Mouse (Mus musculus) layer of hippocampus, adult 9-11 months (tissue): ENCODE measurements around the gene Sept9.

Experiments used
- DNase-seq: peaks from one replicate; pipeline ENCODE4 v3.0.0; 2022

Gene Sept9

GRCm38 (mm10) chr11:117224804-117225203, 25.3 kb downstream of the Sept9 start:
- DNase-seq, result no peak

- DNase-seq, result no peak
Measured at GRCm38 (mm10) chr11:117225531-117226213, 26.2 kb downstream of the Sept9 start.

- DNase-seq, result no peak
Measured at GRCm38 (mm10) chr11:117226214-117226535, 26.7 kb downstream of the Sept9 start.

DNA sequence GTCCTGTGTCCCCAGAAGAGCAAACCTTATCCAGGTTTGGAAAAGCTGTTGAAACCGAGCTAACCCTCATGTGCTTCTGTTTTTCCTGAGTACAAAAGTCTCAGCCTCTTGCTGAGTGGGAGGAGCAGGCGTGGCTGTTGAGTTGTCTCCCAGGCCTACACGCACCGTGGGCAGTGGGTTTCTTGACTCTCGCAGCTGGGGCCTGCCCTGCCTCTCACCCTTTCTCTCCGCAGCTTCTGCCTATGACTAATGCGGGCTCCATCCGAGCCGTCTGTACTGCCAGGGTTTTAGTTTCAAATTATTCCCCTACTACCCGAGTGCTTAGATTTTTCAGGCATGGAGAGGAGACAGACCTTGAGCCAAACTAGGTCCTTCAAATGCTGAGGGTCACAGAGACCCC, 28.7 kb downstream of the Sept9 start:
- no peak for DNase-seq

- no peak for DNase-seq
Measured at GRCm38 (mm10) chr11:117231551-117231950, 32.1 kb downstream of the Sept9 start.

- no peak for DNase-seq
Measured at GRCm38 (mm10) chr11:117232032-117232431, 32.6 kb downstream of the Sept9 start.

DNA sequence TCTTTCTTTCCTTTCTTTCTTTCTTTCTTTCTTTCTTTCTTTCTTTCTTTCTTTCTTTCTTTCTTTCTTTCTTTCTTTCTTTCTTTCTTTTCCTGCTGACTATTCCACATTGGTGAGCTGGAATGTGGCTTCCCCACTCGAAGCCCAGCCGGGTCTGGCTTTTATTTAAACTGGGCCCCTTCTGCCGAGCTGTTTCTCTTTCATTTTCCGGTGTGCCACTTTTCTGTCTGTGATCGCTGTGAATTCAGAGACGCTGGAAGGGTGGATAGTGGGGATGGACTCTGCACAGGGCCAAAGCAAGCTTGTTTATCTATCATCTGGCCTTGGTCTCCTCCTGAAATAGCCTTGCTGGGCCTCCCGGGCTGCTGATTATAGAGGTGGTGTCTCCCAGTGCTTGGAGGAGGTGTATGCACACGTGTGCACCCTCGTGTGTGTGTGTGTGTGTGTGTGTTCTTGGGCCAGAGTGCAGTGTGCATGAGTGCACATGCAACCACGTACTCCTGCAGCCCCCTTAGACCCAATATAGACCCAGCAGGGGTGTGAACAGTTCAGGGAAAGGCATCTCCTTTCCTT, 33.5 kb downstream of the Sept9 start:
- no peak for DNase-seq

GRCm38 (mm10) chr11:117233818-117234217, 34.4 kb downstream of the Sept9 start:
- no peak for DNase-seq

DNA sequence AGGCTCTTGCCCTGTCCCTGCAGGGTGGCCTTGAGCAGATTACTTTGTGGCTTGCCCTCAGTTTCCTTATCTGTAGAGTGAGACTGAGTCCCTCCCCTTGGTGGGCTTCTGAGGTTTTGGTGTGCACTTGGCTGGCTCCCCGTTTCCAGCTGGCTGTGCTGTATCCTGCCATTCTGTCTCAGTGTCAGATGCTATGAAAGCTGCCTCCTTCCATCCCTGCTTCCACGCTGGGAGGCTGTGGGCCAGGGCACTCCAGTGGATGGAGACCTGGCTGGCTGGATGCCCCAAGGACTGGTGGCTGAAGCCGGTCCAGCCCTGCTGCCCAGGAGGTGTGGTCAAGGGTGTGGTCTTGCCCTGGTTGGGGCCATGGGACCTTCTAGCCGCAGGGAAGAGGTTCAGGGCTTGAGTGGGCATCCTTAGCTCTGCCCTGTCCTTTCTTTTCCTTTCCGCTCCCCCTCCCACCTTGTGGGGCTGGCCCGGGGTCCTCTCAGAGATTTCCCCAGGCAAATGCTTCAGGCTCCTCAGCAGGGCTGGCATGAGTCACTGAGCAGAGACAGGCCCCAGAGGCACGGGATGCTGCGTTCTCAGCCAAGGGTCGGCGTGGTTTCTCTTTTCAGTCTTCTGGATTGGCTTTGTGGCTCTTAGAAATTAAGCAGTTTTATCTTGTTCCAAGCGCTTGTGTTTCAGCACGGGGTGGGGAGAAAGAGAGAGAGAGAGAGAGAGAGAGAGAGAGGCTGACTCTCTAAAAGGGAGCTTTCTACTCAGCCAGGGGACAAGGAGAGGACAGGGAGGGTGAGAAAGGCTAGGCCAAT, 35.8 kb downstream of the Sept9 start:
- DNase-seq, result no peak

- DNase-seq, result no peak
Measured at GRCm38 (mm10) chr11:117235898-117236459, 36.5 kb downstream of the Sept9 start.

DNA sequence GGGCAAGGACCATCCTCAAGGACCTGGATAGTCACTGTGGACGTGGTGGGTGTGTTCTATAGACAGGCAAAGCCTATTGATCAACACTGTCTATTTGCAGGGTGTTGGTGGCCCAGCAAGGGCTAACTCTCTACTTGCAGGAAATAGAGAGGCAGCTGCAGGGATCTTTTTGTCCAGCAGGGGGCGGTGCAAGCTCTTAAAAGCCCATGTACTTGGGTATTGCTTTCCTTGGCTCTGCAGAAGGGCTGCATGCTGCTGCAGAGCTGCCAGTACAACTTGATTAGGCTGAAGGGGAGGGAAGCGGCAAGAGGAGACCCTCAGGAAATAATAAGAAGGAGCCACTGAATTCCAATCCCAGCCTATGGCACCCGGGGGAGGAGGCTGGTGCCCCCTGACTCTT, 38.7 kb downstream of the Sept9 start:
- peak; percentile 88 for DNase-seq

DNA sequence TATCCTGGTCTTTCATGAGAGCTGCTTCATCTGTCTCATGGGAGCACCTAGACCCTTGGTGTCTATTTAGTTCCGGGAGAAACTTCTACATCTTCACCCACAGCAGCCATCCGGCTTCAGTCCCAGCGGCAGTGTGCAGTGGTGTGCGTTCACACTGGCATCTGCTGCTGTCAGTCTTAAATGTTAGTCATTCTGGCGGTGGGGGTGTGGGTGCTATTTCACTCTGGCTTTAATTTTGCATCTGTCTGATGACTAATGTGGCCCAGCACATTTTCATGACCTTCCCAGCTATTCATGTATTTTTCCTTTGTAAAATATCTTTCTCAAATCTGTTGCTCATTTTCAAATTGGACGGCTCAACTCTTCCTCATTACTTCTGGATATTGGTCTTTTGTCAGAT, 40.2 kb downstream of the Sept9 start:
- DNase-seq, result no peak

GRCm38 (mm10) chr11:117240322-117240721, 40.9 kb downstream of the Sept9 start:
- DNase-seq, result no peak

- DNase-seq, result no peak
Measured at GRCm38 (mm10) chr11:117240861-117241738, 41.6 kb downstream of the Sept9 start.

- no peak for DNase-seq
Measured at GRCm38 (mm10) chr11:117242339-117243084, 43.1 kb downstream of the Sept9 start.

DNA sequence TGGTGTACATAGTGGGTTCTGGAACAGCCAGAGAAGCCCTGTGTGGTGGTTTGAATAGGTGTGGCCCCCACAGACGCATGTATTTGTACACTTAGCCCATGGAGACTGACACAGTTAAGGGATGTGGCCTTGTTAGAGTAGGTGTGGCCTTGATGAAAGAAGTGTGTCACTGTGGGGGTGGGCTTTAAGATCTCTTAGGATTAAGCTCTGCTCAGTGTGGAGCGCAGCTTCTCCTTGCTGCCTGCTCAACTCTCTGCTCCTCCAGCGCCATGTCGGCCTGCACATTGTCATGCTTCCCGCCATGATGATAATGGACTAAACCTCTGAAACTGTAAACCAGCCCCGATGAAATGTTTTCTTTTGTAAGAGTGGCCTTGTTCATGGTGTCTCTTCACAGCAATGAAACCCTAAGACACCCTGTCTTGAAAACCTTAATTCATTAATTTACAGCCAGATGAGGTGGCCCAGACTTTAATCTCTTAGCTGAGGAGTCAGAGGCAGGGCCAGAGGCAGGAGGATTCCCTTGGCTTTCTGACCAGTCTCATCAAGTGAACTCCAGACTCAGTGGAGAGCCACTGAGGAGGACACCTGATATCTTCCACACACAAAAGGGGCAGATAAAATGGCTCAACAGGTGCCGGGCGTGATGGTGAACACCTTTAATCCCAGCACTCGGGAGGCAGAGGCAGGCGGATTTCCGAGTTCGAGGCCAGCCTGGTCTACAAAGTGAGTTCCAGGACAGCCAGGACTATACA, 44.3 kb downstream of the Sept9 start:
- DNase-seq, result no peak

DNA sequence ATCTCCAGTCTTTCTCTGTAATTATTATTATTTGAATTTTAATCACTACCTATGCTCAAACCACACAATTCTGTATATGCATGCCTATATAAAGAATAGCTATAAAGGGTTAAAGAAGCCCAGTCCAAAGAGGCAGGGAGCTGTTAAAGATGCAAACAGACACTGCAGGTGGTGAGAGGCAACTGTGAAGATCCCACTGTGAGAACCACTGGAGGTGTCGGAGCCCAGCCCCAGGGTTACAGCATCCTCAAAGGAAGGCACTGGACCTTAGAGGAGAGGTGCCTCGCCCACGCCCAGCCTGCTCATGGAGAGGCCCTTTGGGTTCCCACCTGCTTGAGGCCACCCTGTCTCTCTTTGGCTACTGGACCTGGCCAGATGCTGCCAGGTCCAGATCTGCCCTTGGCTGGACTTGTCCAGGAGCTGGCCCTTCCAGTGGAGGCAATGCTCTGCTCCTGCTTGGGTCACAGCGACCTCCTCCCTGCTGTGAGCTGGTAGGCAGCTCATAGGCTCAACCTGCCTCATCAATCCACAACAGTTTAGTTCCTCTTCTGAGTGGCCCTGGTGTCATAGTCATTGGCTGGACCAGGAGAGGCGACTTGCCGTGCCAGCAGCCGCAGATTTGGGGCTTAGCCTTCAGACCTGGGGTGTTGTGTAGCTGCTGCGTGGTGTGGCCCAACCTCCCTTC, 45.7 kb downstream of the Sept9 start:
- DNase-seq, result no peak

GRCm38 (mm10) chr11:117245846-117246245, 46.4 kb downstream of the Sept9 start:
- DNase-seq, result no peak

GRCm38 (mm10) chr11:117246286-117246685, 46.8 kb downstream of the Sept9 start:
- no peak for DNase-seq

GRCm38 (mm10) chr11:117246981-117247431, 47.5 kb downstream of the Sept9 start:
- no peak for DNase-seq

DNA sequence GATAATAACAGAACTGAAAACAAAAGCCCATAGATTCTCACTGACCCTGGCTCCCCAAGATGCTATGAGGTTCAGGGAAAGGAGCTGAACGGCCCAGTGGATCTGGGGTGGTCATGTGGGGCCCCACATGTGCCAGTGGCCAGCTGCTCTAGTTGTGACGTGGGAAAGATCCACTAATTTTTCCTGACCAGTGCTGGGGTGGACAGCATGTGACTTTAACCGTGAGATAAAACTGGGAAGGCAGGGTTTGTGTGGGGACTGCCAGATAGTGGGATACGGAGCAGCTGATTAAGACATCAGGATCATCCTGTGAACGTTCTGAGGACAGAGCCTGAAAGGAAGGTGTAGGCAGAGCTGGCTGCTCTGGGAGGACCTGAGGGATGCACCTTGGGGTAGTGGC, 48.1 kb downstream of the Sept9 start:
- no peak for DNase-seq
